Mouse (Mus musculus) ES-E14 (cell line): ENCODE results near the gene Cd300lb.

ENCODE experiments used
- CHD2 ChIP-seq: IDR thresholded peaks from 2 replicates; pipeline ENCODE4 v1.6.1; 2014; ENCODE audit warnings: mild to moderate bottlenecking, low read depth, low read length, inconsistent platforms
- HCFC1 ChIP-seq: IDR thresholded peaks from 2 replicates; pipeline ENCODE4 v1.6.1; 2012; ENCODE audit warnings: low read length, inconsistent platforms, borderline replicate concordance; ENCODE audit not compliant: insufficient read depth
- MAFK ChIP-seq: IDR thresholded peaks from 2 replicates; pipeline ENCODE4 v1.6.1; 2014; ENCODE audit warnings: mild to moderate bottlenecking, low read depth, low read length, inconsistent platforms; ENCODE audit not compliant: insufficient read depth
- ZC3H11A ChIP-seq: IDR thresholded peaks from 2 replicates; pipeline ENCODE4 v1.6.1; 2012; ENCODE audit warnings: low read depth, mild to moderate bottlenecking, inconsistent platforms, low read length, borderline replicate concordance
- ZNF384 ChIP-seq: IDR thresholded peaks from 2 replicates; pipeline ENCODE4 v1.6.1; 2012; ENCODE audit warnings: low read depth, low read length, inconsistent platforms

DNA sequence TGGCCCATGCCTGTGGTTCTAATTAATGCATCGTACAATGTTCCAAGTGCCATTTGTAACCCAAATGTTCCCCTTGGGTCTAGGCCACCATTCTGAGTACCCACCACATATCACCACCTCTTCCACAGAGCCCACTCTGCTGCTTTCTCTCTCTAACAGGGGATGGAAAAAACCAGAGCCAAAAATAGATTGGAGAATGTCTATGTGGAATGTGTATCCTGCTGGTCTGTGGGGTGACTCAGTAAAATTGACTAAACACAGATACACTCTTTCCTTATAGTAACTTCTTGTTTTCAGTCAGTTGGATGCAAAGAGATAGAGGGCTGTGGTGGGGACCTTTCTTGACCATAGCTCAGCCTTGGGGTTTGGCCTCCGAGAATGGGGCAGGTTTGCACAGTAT lies 4.6 kb downstream of the Cd300lb start:
- TF ChIP-seq MAFK, result no peak
- no peak for TF ChIP-seq HCFC1
- TF ChIP-seq CHD2, result no peak
- no peak for TF ChIP-seq ZNF384
- TF ChIP-seq ZC3H11A, result no peak
